Mouse (Mus musculus) kidney, embryonic 15.5 days (tissue): ENCODE measurements at regions not wholly inside any gene's neighbourhood (a gene's known extent, or its start where the extent isn't known, plus 50 kb on each side); places are given as distances from the start of the nearest gene placed in this dataset.
"Not testable (repeated sequence)": the region's sequence is repeated elsewhere in the genome, so short reads cannot be mapped to it uniquely, and the experiment has no call there.

Experiments
- ATAC-seq: fragments of 200-750 bp; cut with Nextera tagmentation; replicated peaks from 2 replicates; pipeline ENCODE4 v1.8.0; 2017; ENCODE audit warnings: moderate TSS enrichment; ENCODE audit not compliant: low FRiP score
- H3K27ac ChIP-seq: fragments of 300-500 bp; sonication (generic); 2 replicates; pipeline ENCODE4 v1.5.1; 2015; ENCODE audit warnings: mild to moderate bottlenecking, inconsistent platforms
- H3K27me3 ChIP-seq: fragments of 300-500 bp; sonication (generic); 2 replicates; pipeline ENCODE4 v1.6.1; 2015; ENCODE audit warnings: inconsistent platforms
- H3K36me3 ChIP-seq: fragments of 300-500 bp; sonication (generic); 2 replicates; pipeline ENCODE4 v1.6.1; 2015; ENCODE audit warnings: inconsistent platforms
- H3K4me1 ChIP-seq: fragments of 300-500 bp; sonication (generic); 2 replicates; pipeline ENCODE4 v1.6.1; 2015; ENCODE audit warnings: inconsistent platforms
- H3K4me2 ChIP-seq: fragments of 300-500 bp; sonication (generic); 2 replicates; pipeline ENCODE4 v1.6.1; 2015; ENCODE audit warnings: moderate library complexity, mild to moderate bottlenecking, inconsistent platforms
- H3K4me3 ChIP-seq: fragments of 300-500 bp; sonication (generic); replicated peaks from 2 replicates; pipeline ENCODE4 v1.5.1; 2015; ENCODE audit warnings: mild to moderate bottlenecking, inconsistent platforms
- H3K9ac ChIP-seq: fragments of 300-500 bp; sonication (generic); 2 replicates; pipeline ENCODE4 v1.6.1; 2015; ENCODE audit warnings: mild to moderate bottlenecking, inconsistent platforms
- H3K9me3 ChIP-seq: fragments of 300-500 bp; sonication (generic); replicated peaks from 2 replicates; pipeline ENCODE4 v1.6.1; 2016; ENCODE audit warnings: inconsistent platforms
- WGBS: fragments of 180-500 bp; shearing (Covaris S2); methylation state at CpG from one replicate; pipeline ENCODE4 v1.1.7; 2015; ENCODE audit warnings: mixed read lengths; 5-methylcytosine and 5-hydroxymethylcytosine counted together

DNA sequence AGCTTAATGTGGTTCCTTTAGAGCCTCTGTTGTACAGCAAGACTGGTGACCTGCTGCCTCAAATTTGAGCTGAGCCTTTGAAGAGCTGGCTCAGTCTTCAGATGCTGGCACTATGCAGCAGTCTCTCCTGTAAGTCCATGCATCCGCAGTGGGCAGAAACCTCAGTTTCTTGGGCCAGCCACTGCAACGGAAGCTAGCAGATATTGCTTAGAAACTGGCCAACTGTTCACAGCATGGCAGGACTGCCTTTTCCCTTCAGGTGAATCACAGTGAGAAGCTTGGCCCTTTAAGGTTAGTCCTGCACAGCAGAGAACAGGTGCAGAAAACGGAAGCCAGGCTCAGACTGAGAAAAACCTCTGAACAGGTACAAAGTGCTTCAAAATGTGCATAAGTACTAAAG, 1976.8 kb upstream of the G6pd2 start:
- Histone ChIP-seq H3K4me3 (no peak overlapping the region), H3K27me3 (no peaks in the 10 kb centered on the region), H3K27ac (no peak overlapping the region), H3K9ac (no peak overlapping the region), H3K4me2 (no peak overlapping the region), H3K4me1 (no peaks in the 10 kb centered on the region), H3K36me3 (no peaks in the 10 kb centered on the region), H3K9me3 (no peaks in the 10 kb centered on the region)
- 90% methylated on average over 3 of the region's 3 CpGs for WGBS
- ATAC-seq = no peak

- Histone ChIP-seq H3K9me3 (no peaks in the 10 kb centered on the region), H3K36me3 (no peaks in the 10 kb centered on the region), H3K4me2 (no peak overlapping the region), H3K4me3 (no peak overlapping the region), H3K9ac (no peak overlapping the region), H3K27ac (no peak overlapping the region), H3K27me3 (no peaks in the 10 kb centered on the region), H3K4me1 (no peaks in the 10 kb centered on the region)
- WGBS = 71% methylated on average over 1 of the region's 1 CpGs
- ATAC-seq = no peak
Measured at GRCm38 (mm10) chr5:59845745-59846144, 1962.9 kb upstream of the G6pd2 start.

GRCm38 (mm10) chr5:59847643-59848042, 1961.0 kb upstream of the G6pd2 start:
- no peaks in the 10 kb centered on the region for H3K9me3 ChIP-seq
- no peaks in the 10 kb centered on the region for H3K36me3 ChIP-seq
- WGBS = 92% methylated on average over 1 of the region's 1 CpGs
- H3K4me2 ChIP-seq = no peak overlapping the region
- no peaks in the 10 kb centered on the region for H3K27me3 ChIP-seq
- no peak overlapping the region for H3K9ac ChIP-seq
- H3K4me3 ChIP-seq = no peak overlapping the region
- no peak overlapping the region for H3K27ac ChIP-seq
- no peaks in the 10 kb centered on the region for H3K4me1 ChIP-seq
- no peak for ATAC-seq

DNA sequence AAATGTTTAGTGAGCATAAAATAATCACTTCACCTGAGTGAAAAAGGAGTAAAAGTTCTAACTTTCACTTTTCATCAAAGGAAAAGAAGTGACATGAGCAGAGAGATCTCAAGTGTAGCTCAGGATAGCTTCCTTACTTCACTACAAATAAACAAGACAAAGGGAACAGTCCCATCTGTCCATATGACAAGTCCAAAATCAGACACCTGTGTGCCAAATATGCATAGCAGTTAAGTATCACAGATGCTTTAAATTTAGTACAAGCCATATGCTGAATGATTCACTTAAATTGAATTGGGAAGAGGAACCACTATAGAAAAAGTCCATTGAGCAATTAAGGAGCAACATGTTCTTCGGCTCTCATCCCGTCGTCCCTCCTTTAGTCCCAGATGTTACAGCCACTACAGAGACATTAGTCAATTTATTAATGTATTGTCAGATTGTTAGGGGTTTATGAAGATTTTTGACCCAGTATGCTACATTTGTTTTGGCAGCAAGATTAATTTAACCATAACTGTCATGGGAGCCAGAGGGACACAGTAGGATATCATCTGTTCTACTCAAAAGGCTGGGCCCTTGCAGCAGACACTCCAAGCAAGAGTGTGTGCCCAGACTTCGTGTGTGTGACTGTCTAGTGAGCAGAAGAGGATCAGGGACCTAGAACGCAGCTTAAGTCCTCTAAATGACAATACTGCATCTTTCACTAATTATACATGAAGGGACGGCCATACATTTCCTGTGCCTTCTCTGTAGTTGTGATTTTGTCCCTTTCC, 1914.5 kb upstream of the G6pd2 start:
- no peak overlapping the region for H3K4me3 ChIP-seq
- H3K4me1 ChIP-seq = no peaks in the 10 kb centered on the region
- H3K27me3 ChIP-seq = no peaks in the 10 kb centered on the region
- no peaks in the 10 kb centered on the region for H3K36me3 ChIP-seq
- 80% methylated on average over 6 of the region's 6 CpGs for WGBS
- H3K9ac ChIP-seq = no peak overlapping the region
- no peaks in the 10 kb centered on the region for H3K9me3 ChIP-seq
- H3K27ac ChIP-seq = no peak overlapping the region
- no peak for ATAC-seq
- H3K4me2 ChIP-seq = no peak overlapping the region

- H3K27ac ChIP-seq = no peak overlapping the region
- no peak for ATAC-seq
- no peaks in the 10 kb centered on the region for H3K4me1 ChIP-seq
- H3K27me3 ChIP-seq = no peaks in the 10 kb centered on the region
- 73% methylated on average over 4 of the region's 4 CpGs for WGBS
- no peak overlapping the region for H3K4me3 ChIP-seq
- no peak overlapping the region for H3K9ac ChIP-seq
- H3K4me2 ChIP-seq = no peak overlapping the region
- no peaks in the 10 kb centered on the region for H3K36me3 ChIP-seq
- no peaks in the 10 kb centered on the region for H3K9me3 ChIP-seq
Measured at GRCm38 (mm10) chr5:59921910-59922309, 1886.7 kb upstream of the G6pd2 start.

DNA sequence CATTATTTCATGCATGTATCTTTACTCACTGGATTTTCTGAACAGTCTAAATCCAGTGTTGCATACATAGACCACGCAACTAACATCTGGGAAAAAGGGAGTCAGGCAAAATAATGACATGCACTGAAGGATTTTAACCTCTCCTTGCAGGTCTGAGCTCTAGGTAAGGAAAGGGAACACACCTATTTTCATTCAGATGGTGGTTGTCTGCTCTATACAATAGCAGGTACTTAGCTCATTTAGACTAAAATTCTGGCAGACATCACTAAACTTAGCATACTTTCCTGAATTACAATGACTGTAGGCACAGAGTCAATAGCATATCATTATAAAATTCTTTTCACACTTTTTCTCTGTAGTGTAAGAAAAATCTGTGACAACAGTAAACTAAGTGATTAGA, 1867.8 kb upstream of the G6pd2 start:
- ATAC-seq = no peak
- WGBS = 76% methylated on average over 1 of the region's 1 CpGs
- H3K27me3 ChIP-seq = no peaks in the 10 kb centered on the region
- no peaks in the 10 kb centered on the region for H3K4me1 ChIP-seq
- H3K36me3 ChIP-seq = no peaks in the 10 kb centered on the region
- H3K27ac ChIP-seq = no peak overlapping the region
- H3K4me3 ChIP-seq = no peak overlapping the region
- no peak overlapping the region for H3K9ac ChIP-seq
- no peak overlapping the region for H3K4me2 ChIP-seq
- no peaks in the 10 kb centered on the region for H3K9me3 ChIP-seq

DNA sequence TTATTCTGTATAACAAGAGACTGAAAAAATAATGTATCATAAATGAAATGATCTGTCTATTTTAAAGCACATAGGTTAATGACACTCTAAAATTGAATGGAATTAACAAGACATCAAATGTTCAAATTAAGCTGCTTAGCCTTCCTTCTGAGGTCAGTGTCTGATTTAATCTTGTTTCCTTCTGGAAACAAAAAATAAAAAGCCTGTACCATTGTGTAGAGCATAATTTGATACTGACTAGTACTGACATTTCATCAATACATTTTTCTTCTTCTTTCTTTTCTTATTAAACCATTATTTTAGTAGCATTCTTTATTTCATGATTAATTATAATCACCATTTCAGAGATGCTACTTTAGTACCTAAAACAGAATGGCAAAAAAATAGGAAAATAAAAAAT, 1862.9 kb upstream of the G6pd2 start:
- Histone ChIP-seq H3K9ac (no peak overlapping the region), H3K27ac (no peak overlapping the region), H3K9me3 (no peaks in the 10 kb centered on the region), H3K4me2 (no peak overlapping the region), H3K4me3 (no peak overlapping the region), H3K27me3 (no peaks in the 10 kb centered on the region), H3K36me3 (no peaks in the 10 kb centered on the region), H3K4me1 (no peaks in the 10 kb centered on the region)
- ATAC-seq = no peak

DNA sequence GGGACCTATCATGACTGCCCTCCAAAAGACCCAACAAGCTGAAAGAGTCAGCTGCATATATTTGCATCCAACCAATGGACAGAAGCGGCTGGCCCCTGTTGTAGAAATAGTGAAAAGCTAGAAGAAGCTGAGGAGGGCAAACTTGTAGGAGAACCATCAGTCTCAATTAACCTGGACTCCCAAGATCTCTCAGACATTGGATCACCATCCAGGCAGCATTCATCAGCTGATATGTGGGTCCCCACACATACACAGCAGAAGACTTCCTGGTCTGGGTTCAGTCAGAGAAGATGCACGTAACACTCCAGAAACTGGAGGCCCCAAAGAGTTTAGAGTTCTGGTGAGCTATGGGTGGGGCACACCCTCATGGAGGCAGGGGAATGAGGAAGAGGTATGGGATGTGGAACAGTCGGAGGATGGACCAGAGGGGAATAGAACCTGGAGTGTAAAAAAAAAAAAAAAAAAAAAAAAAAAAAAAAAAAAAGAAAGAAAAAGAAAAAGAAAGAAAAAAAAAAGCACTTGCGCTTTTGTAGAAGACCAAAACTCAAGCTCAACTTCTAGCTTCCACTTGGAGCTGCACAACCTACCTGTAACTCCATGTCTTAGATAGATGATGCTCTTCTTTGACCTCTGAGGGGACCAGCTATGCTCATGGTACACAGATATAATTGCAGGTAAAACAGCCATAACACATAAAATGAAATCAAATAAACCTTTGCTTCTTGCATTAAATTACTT, 1860.6 kb upstream of the G6pd2 start:
- Histone ChIP-seq H3K27ac (no peak overlapping the region), H3K27me3 (no peaks in the 10 kb centered on the region), H3K9me3 (no peaks in the 10 kb centered on the region), H3K36me3 (no peaks in the 10 kb centered on the region), H3K9ac (no peak overlapping the region), H3K4me1 (no peaks in the 10 kb centered on the region), H3K4me2 (no peak overlapping the region), H3K4me3 (no peak overlapping the region)
- no peak for ATAC-seq
- WGBS = 93% methylated on average over 4 of the region's 4 CpGs

GRCm38 (mm10) chr5:59956240-59956639, 1852.4 kb upstream of the G6pd2 start:
- ATAC-seq, H3K4me3 ChIP-seq, H3K27ac ChIP-seq, H3K27me3 ChIP-seq, H3K9me3 ChIP-seq, H3K36me3 ChIP-seq, H3K4me2 ChIP-seq, H3K9ac ChIP-seq, H3K4me1 ChIP-seq: not testable (repeated sequence)
- 96% methylated on average over 4 of the region's 7 CpGs for WGBS

DNA sequence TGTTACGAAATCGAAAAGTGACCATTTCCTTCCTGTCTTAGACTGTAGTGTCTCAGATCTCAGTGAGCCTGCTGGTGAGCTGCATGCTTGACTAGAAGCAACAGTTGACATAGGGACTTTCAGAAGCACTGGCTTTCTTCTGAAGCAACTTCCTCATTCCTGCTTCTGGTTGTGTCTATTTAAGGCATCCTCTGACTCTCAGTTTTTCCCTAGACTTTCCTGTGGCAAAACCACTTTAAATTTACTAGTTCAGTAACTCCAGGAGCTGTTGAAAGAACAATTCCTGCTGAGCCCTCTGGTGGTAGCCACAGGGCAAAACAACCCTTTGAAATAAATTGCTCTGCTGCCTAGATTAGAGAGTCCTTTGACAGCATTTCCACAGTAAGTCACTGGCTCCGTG, 1811.9 kb upstream of the G6pd2 start:
- H3K9me3 ChIP-seq = no peaks in the 10 kb centered on the region
- H3K9ac ChIP-seq = no peak overlapping the region
- no peaks in the 10 kb centered on the region for H3K4me1 ChIP-seq
- H3K36me3 ChIP-seq = no peaks in the 10 kb centered on the region
- no peak overlapping the region for H3K4me3 ChIP-seq
- no peak for ATAC-seq
- no peak overlapping the region for H3K27ac ChIP-seq
- no peaks in the 10 kb centered on the region for H3K27me3 ChIP-seq
- no peak overlapping the region for H3K4me2 ChIP-seq
- WGBS = 67% methylated on average over 3 of the region's 3 CpGs

DNA sequence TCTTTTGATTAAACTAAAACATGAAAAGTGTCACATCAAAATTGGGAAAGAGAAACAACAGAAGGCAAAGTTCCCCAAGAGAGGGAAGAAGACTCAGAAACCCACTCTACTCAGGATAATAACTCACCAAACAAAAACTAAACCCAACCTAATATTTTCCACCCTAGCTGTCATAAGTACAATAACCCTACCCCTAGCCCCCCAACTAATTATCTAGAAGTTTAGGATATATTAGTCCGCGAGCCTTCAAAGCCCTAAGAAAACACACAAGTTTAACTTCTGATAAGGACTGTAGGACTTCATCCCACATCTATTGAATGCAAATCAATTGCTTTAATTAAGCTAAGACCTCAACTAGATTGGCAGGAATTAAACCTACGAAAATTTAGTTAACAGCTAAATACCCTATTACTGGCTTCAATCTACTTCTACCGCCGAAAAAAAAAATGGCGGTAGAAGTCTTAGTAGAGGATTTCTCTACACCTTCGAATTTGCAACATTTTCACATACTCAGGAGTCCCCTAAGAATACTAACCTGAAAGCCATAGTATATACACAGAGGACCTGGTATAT, 1765.9 kb upstream of the G6pd2 start:
- not testable (repeated sequence) for H3K9ac ChIP-seq, H3K27ac ChIP-seq, H3K4me1 ChIP-seq, H3K27me3 ChIP-seq, H3K4me3 ChIP-seq, H3K36me3 ChIP-seq, H3K9me3 ChIP-seq, H3K4me2 ChIP-seq
- WGBS = 94% methylated on average over 6 of the region's 7 CpGs
- ATAC-seq = peak; percentile 100

GRCm38 (mm10) chr5:60049053-60049452, 1759.6 kb upstream of the G6pd2 start:
- 87% methylated on average over 3 of the region's 3 CpGs for WGBS
- ATAC-seq = no peak

More at GRCm38 (mm10) chr5:60049053-60049452, 1759.6 kb upstream of the G6pd2 start:
- Histone ChIP-seq H3K9me3 (no peaks in the 10 kb centered on the region), H3K27me3 (no peaks in the 10 kb centered on the region), H3K4me2 (no peak overlapping the region), H3K27ac (no peak overlapping the region), H3K9ac (no peak overlapping the region), H3K4me3 (no peak overlapping the region), H3K4me1 (no peaks in the 10 kb centered on the region), H3K36me3 (no peaks in the 10 kb centered on the region)
